Mouse (Mus musculus) MEL (cell line): Measurements from ENCODE around the gene Wfdc12. TPM values are rescaled to one million over a fixed set of nuclear protein-coding genes. Genes with fewer than 3 reads are reported as not detected.

ENCODE experiments used
- DNase-seq: peaks from one replicate; pipeline ENCODE4 v3.0.0; 2011; ENCODE audit warnings: low read depth, low spot score
- H3K27ac ChIP-seq: 2 replicates; pipeline ENCODE4 v1.5.1; 2012; ENCODE audit warnings: low read depth, mild to moderate bottlenecking, control low read depth, low read length, moderate library complexity; ENCODE audit not compliant: control insufficient read depth
- H3K27me3 ChIP-seq, 2 experiments: fragments of 150-350 bp in 1 of 2; sonication (generic) in 1 of 2; 2 replicates each; pipeline ENCODE4 v1.6.1; 2012; ENCODE audit warnings: low read length in 2 of 2, mild to moderate bottlenecking in 2 of 2, improper control_type of control experiment in 1 of 2, moderate library complexity in 1 of 2; ENCODE audit not compliant: insufficient read depth in 2 of 2, control insufficient read depth in 1 of 2
- H3K36me3 ChIP-seq, 2 experiments: 2 replicates each; pipeline ENCODE4 v1.6.1; 2012 to 2014; ENCODE audit warnings: low read length in 2 of 2, improper control_type of control experiment in 1 of 2, inconsistent platforms in 1 of 2, mild to moderate bottlenecking in 1 of 2; ENCODE audit not compliant: insufficient read depth in 2 of 2, control insufficient read depth in 1 of 2
- H3K4me1 ChIP-seq, 2 experiments: fragments of 150-350 bp in 1 of 2; sonication (generic) in 1 of 2; 2 replicates each; pipeline ENCODE4 v1.6.1; 2012; ENCODE audit warnings: low read length in 2 of 2, improper control_type of control experiment in 1 of 2, mild to moderate bottlenecking in 1 of 2; ENCODE audit not compliant: insufficient read depth in 2 of 2, control insufficient read depth in 1 of 2
- H3K4me3 ChIP-seq, 2 experiments: fragments of 150-350 bp in 1 of 2; sonication (generic) in 1 of 2; 2 replicates each; pipeline ENCODE4 v1.5.1; 2012; ENCODE audit warnings: low read depth in 2 of 2, low read length in 2 of 2, mild to moderate bottlenecking in 2 of 2, moderate library complexity in 2 of 2, control low read depth in 1 of 2, improper control_type of control experiment in 1 of 2; ENCODE audit not compliant: control insufficient read depth in 1 of 2, insufficient read depth in 1 of 2
- H3K79me2 ChIP-seq: 2 replicates; pipeline ENCODE4 v1.6.1; 2012; ENCODE audit warnings: mild to moderate bottlenecking, low read length, moderate library complexity; ENCODE audit not compliant: control insufficient read depth, poor library complexity, insufficient read depth
- H3K9ac ChIP-seq: 2 replicates; pipeline ENCODE4 v1.6.1; 2012; ENCODE audit warnings: low read depth, mild to moderate bottlenecking, control low read depth, low read length, moderate library complexity; ENCODE audit not compliant: control insufficient read depth, poor library complexity, severe bottlenecking
- H3K9me3 ChIP-seq: fragments of 150-350 bp; sonication (generic); replicated peaks from 2 replicates; pipeline ENCODE4 v1.6.1; 2012; ENCODE audit warnings: mild to moderate bottlenecking, low read length, improper control_type of control experiment, moderate library complexity; ENCODE audit not compliant: insufficient read depth
- BHLHE40 ChIP-seq: IDR thresholded peaks from 2 replicates; pipeline ENCODE4 v1.6.1; 2012; ENCODE audit warnings: low read depth, mild to moderate bottlenecking, inconsistent platforms, low read length, improper control_type of control experiment, borderline replicate concordance
- CHD1 ChIP-seq: IDR thresholded peaks from 2 replicates; pipeline ENCODE4 v1.6.1; 2012; ENCODE audit warnings: low read depth, mild to moderate bottlenecking, inconsistent platforms, low read length, improper control_type of control experiment
- CHD2 ChIP-seq: IDR thresholded peaks from 2 replicates; pipeline ENCODE4 v1.6.1; 2011; ENCODE audit warnings: low read length, improper control_type of control experiment
- CTCF ChIP-seq, 3 experiments: IDR thresholded peaks in 2 of 3; conservative IDR thresholded peaks in 1 of 3; 2 replicates each; pipeline ENCODE4 v1.5.1; 2011 to 2012; ENCODE audit warnings: low read length in 3 of 3, low read depth in 2 of 3, mild to moderate bottlenecking in 2 of 3, improper control_type of control experiment in 1 of 3, inconsistent platforms in 1 of 3, mixed read lengths in 1 of 3, moderate library complexity in 1 of 3; ENCODE audit not compliant: control insufficient read depth in 1 of 3, insufficient read depth in 1 of 3, poor library complexity in 1 of 3, severe bottlenecking in 1 of 3
- E2F4 ChIP-seq: IDR thresholded peaks from 2 replicates; pipeline ENCODE4 v1.6.1; 2011; ENCODE audit warnings: low read depth, low read length, improper control_type of control experiment, borderline replicate concordance
- ELF1 ChIP-seq: IDR thresholded peaks from 2 replicates; pipeline ENCODE4 v1.6.1; 2014; ENCODE audit warnings: low read depth, mild to moderate bottlenecking, inconsistent platforms, low read length, improper control_type of control experiment, moderate library complexity
- ETS1 ChIP-seq: IDR thresholded peaks from 2 replicates; pipeline ENCODE4 v1.6.1; 2012; ENCODE audit warnings: low read depth, mild to moderate bottlenecking, inconsistent platforms, low read length, improper control_type of control experiment, moderate library complexity
- GABPA ChIP-seq: IDR thresholded peaks from 2 replicates; pipeline ENCODE4 v1.6.1; 2012; ENCODE audit warnings: low read depth, mild to moderate bottlenecking, inconsistent platforms, low read length, improper control_type of control experiment, moderate library complexity
- JUND ChIP-seq: IDR thresholded peaks from 2 replicates; pipeline ENCODE4 v1.6.1; 2011; ENCODE audit warnings: low read depth, mild to moderate bottlenecking, improper control_type of control experiment, low read length
- KAT2A ChIP-seq: conservative IDR thresholded peaks from 2 replicates; pipeline ENCODE4 v1.6.1; 2012; ENCODE audit warnings: low read depth, low read length, improper control_type of control experiment, inconsistent platforms
- MAX ChIP-seq: IDR thresholded peaks from 2 replicates; pipeline ENCODE4 v1.6.1; 2011; ENCODE audit warnings: low read length, improper control_type of control experiment
- MXI1 ChIP-seq: IDR thresholded peaks from 2 replicates; pipeline ENCODE4 v1.6.1; 2011; ENCODE audit warnings: mild to moderate bottlenecking, low read depth, low read length, improper control_type of control experiment
- NELFE ChIP-seq: IDR thresholded peaks from 2 replicates; pipeline ENCODE4 v1.6.1; 2011; ENCODE audit warnings: low read depth, low read length, improper control_type of control experiment
- NRF1 ChIP-seq: IDR thresholded peaks from 2 replicates; pipeline ENCODE4 v1.6.1; 2014; ENCODE audit warnings: low read depth, mild to moderate bottlenecking, inconsistent platforms, low read length, improper control_type of control experiment, moderate library complexity; ENCODE audit not compliant: poor library complexity, insufficient read depth, severe bottlenecking
- POLR2A ChIP-seq, 2 experiments: IDR thresholded peaks; 2 replicates each; pipeline ENCODE4 v1.6.1; 2011 to 2012; ENCODE audit warnings: low read length in 2 of 2, mild to moderate bottlenecking in 2 of 2, control low read depth in 1 of 2, improper control_type of control experiment in 1 of 2, low read depth in 1 of 2, moderate library complexity in 1 of 2; ENCODE audit not compliant: control insufficient read depth in 1 of 2, insufficient read depth in 1 of 2, poor library complexity in 1 of 2
- POLR2AphosphoS2 ChIP-seq: IDR thresholded peaks from 2 replicates; pipeline ENCODE4 v1.6.1; 2011; ENCODE audit warnings: low read length, improper control_type of control experiment
- RCOR1 ChIP-seq: IDR thresholded peaks from 2 replicates; pipeline ENCODE4 v1.6.1; 2012; ENCODE audit warnings: low read depth, mild to moderate bottlenecking, inconsistent platforms, low read length, improper control_type of control experiment
- SMC3 ChIP-seq: IDR thresholded peaks from 2 replicates; pipeline ENCODE4 v1.6.1; 2011; ENCODE audit warnings: low read depth, low read length, improper control_type of control experiment
- TBP ChIP-seq: IDR thresholded peaks from 2 replicates; pipeline ENCODE4 v1.8.0; 2011; ENCODE audit warnings: low read depth, low read length, improper control_type of control experiment
- USF1 ChIP-seq: IDR thresholded peaks from 2 replicates; pipeline ENCODE4 v1.6.1; 2014; ENCODE audit warnings: low read depth, mild to moderate bottlenecking, inconsistent platforms, low read length, improper control_type of control experiment, moderate library complexity
- USF2 ChIP-seq, 2 experiments: IDR thresholded peaks; 2 replicates each; pipeline ENCODE4 v1.6.1; 2011 to 2012; ENCODE audit warnings: improper control_type of control experiment in 2 of 2, low read length in 2 of 2, borderline replicate concordance in 1 of 2, inconsistent platforms in 1 of 2, low read depth in 1 of 2, mild to moderate bottlenecking in 1 of 2; ENCODE audit not compliant: insufficient read depth in 1 of 2
- ZC3H11A ChIP-seq: IDR thresholded peaks from 2 replicates; pipeline ENCODE4 v1.6.1; 2012; ENCODE audit warnings: low read depth, mild to moderate bottlenecking, inconsistent platforms, low read length, improper control_type of control experiment
- ZKSCAN1 ChIP-seq: IDR thresholded peaks from 2 replicates; pipeline ENCODE4 v1.6.1; 2012; ENCODE audit warnings: low read depth, mild to moderate bottlenecking, inconsistent platforms, low read length, improper control_type of control experiment, moderate library complexity
- ZNF384 ChIP-seq: IDR thresholded peaks from 2 replicates; pipeline ENCODE4 v1.6.1; 2012; ENCODE audit warnings: low read depth, mild to moderate bottlenecking, inconsistent platforms, low read length, improper control_type of control experiment
- polyA plus RNA-seq, 2 experiments: library from polyadenylated mRNA; stranded (reverse) in 1 of 2; unstranded in 1 of 2; fragments of >175 nt in 1 of 2; fragments of >200 nt in 1 of 2; gene quantifications; 2 replicates each; pipeline versions ENCODE4 v1.2.1 to v1.2.4; 2012; ENCODE audit warnings: low replicate concordance in 2 of 2, low read depth in 1 of 2; ENCODE audit not compliant: insufficient read length in 2 of 2, insufficient read depth in 1 of 2, missing spikeins in 1 of 2
- total RNA-seq: library from RNA; depleted of rRNA; stranded (reverse); fragments of 300-350 nt; gene quantifications from 2 replicates; pipeline ENCODE4 v1.2.3, GENCODE M21; 2012

Wfdc12 gene
- total and polyA plus RNA-seq, 3 experiments, result 0.10 TPM; not detected in 2

DNA sequence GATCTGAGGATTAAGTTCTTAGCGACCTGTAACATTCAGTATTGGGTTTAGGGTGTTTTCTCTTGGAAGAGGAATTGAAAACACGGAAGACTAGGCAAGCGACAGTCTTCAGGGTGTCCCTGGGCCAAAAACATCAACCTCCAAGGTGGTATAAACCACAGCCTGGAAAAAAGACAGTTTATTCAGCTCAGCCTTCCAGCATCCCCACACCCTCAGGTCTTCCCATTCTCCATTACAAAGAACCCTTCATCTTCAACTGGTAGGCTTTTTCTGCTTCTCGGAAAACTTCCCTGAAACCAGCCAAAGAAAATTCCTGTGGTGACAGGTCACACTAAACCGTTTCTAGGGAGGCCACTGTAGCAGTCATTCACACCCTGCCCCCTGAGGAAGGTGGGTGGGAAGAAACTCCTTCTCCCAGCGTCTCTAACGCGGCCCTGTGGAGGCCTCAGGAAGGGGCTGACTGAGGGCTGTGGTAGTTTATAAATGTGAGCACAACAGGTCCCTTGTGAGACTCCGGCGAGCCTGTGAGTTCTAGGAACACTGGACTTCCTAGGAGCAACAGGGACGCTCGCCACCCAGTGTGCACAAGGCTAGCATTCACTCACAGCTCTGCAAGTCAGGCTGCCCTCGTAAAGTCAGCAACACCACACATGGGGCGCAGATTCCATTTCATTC is 40.2 kb downstream of the Wfdc12 start:
- Histone ChIP-seq H3K4me1 (no peaks in the 10 kb centered on the region), H3K79me2 (no peaks in the 10 kb centered on the region), H3K27ac (no peak overlapping the region), H3K4me3 (no peak overlapping the region), H3K36me3 (peaks cover 0 to 7% of the 10 kb centered on the region in 2 experiments; a peak in 2 of 4 replicates), H3K9me3 (no peaks in the 10 kb centered on the region), H3K9ac (no peak overlapping the region), H3K27me3 (no peaks in the 10 kb centered on the region)
- DNase-seq, result no peak
- no peak for TF ChIP-seq E2F4

DNA sequence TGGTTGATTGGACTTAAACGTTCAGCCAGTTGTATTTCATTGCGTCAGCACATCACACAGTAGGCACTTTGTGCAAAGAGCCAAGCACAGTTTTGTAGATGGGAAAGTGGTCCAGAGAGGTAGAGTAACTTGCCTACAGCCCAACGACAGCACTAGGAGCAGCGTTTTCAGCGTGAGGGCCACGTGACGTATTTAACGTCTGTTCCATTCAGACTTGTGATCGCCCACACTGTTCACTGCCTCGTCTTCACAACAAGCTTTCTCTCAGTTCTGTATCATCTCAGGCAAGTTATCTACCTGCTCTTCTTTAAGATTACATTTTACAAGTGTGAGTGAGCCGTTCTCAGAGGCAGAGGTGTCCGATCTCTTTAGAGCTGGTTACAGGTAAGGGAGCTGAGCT is 43.9 kb downstream of the Wfdc12 start:
- H3K27ac ChIP-seq, result no peak overlapping the region
- DNase-seq, result no peak
- TF ChIP-seq ELF1 (no peak), USF2 (IDR thresholded peaks at IDR 0.05; ENCODE audit: borderline replicate concordance in 1 of 2, insufficient read depth in 1 of 2, low read depth in 1 of 2, low read length in 2 of 2) (no peak), E2F4 (no peak), TBP (no peak), NRF1 (no peak), CHD1 (no peak), CTCF (IDR thresholded peaks at IDR 0.05 in 2 of 3, conservative IDR thresholded peaks at IDR 0.05 in 1 of 3; ENCODE audit: control insufficient read depth in 1 of 3, insufficient read depth in 1 of 3, low read depth in 2 of 3, low read length in 3 of 3, poor library complexity in 1 of 3, severe bottlenecking in 1 of 3) (no peak), USF1 (no peak), GABPA (no peak), ZC3H11A (no peak), CHD2 (no peak), RCOR1 (no peak)
- no peaks in the 10 kb centered on the region for H3K9me3 ChIP-seq
- no peaks in the 10 kb centered on the region for H3K27me3 ChIP-seq
- no peak overlapping the region for H3K4me3 ChIP-seq
- no peak overlapping the region for H3K9ac ChIP-seq
- no peaks in the 10 kb centered on the region for H3K79me2 ChIP-seq
- H3K36me3 ChIP-seq, result peaks cover 0 to 9% of the 10 kb centered on the region in 2 experiments; a peak in 2 of 4 replicates
- no peaks in the 10 kb centered on the region for H3K4me1 ChIP-seq

DNA sequence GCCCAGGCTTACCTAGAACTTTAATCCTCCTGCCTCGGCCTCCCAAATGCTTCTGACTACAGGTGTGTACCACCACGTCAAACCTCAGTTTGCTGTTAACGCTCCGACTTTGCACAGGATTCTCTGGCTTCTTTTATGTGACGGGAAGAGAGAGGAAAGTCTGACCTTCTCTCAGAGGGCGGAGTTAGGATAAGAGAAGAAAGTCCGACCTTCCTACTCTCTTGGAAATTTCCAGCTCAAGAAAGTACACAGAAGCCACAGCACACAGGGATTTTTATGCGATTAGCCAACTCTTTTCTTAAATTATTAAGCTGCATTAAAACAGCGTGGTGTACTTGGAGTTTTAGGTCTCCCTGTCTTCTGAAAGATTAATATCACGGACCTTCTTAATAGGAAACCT is 45.9 kb downstream of the Wfdc12 start:
- Histone ChIP-seq H3K27me3 (no peaks in the 10 kb centered on the region), H3K9me3 (no peaks in the 10 kb centered on the region), H3K9ac (no peak overlapping the region), H3K79me2 (no peaks in the 10 kb centered on the region), H3K36me3 (peaks cover 0 to 10% of the 10 kb centered on the region in 2 experiments; a peak in 2 of 4 replicates), H3K4me3 (no peak overlapping the region), H3K4me1 (no peaks in the 10 kb centered on the region), H3K27ac (no peak overlapping the region)
- no peak for DNase-seq
- TF ChIP-seq TBP (no peak), ZNF384 (no peak), KAT2A (no peak), GABPA (no peak), MXI1 (no peak), SMC3 (no peak), USF1 (no peak), ZKSCAN1 (no peak), JUND (no peak), ZC3H11A (no peak), ETS1 (no peak), NELFE (no peak), POLR2A (IDR thresholded peaks at IDR 0.05; ENCODE audit: control insufficient read depth in 1 of 2, insufficient read depth in 1 of 2, low read depth in 1 of 2, low read length in 2 of 2, poor library complexity in 1 of 2) (no peak), POLR2AphosphoS2 (no peak), MAX (no peak), BHLHE40 (no peak), CHD2 (no peak)
